Comparison of ENCODE assay signal across 8 mouse cellular contexts in the genomic region with DNA sequence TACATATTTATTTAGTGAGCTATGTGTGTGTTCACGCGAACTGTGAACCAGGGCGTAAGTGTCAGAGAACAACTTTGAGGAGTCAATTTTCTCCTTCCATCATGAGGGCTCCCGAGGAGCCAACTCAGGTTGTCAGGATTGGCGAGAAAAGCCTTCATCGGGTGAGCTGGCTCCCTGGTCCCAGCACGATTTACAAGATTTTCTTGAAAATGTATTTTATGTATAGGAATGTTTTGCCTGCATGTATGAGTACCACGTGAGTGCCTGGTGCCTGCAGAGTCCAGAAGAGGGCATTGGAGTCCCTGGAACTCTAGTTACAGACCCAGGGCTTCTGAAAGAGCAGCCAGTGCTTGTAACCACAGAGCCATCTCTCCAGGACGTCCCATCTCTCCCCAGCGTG. TPM values are rescaled to one million over a fixed set of nuclear protein-coding genes. Genes with fewer than 3 reads are reported as not detected.
DNase-seq lines count a peak whose midpoint lies in the region; ATAC-seq and TF ChIP-seq lines count a peak whose summit lies in the region.

No protein-coding gene starts in this region.

- TF ChIP-seq CTCF in heart, adult 2 months (IDR thresholded peaks at IDR 0.05), result no peak

- 6% methylated on average over 10 of the region's 10 CpGs for WGBS in heart, adult 2 months
- WGBS in forebrain, embryonic 16.5 days, result 4% methylated on average over 10 of the region's 10 CpGs

- peak; percentile 44 for ATAC-seq in forebrain, embryonic 16.5 days
- peak; percentile 45 for ATAC-seq in megakaryocyte-erythroid progenitor cell, adult 5-6 weeks (replicated peaks; ENCODE audit: low FRiP score, low TSS enrichment, poor library complexity, severe bottlenecking)

- no peaks in the 10 kb centered on the region for H3K36me3 ChIP-seq in heart, adult 2 months (ENCODE audit: control insufficient read depth, insufficient read depth, low read length)
- H3K36me3 ChIP-seq in forebrain, embryonic 16.5 days (ENCODE audit: control insufficient read depth, insufficient read depth), result no peaks in the 10 kb centered on the region

- H3K4me2 ChIP-seq in forebrain, embryonic 16.5 days (ENCODE audit: low read length), result peak overlapping the region; percentile 62

- peak overlapping the region; percentile 75 for H3K4me3 ChIP-seq in heart, adult 2 months
- peak overlapping the region; percentile 92 for H3K4me3 ChIP-seq in forebrain, embryonic 16.5 days (replicated peaks; ENCODE audit: low read length)

- no peaks in the 10 kb centered on the region for H3K27me3 ChIP-seq in heart, adult 2 months (ENCODE audit: control insufficient read depth, insufficient read depth, low read length)
- no peaks in the 10 kb centered on the region for H3K27me3 ChIP-seq in forebrain, embryonic 16.5 days (replicated peaks; ENCODE audit: control insufficient read depth, insufficient read depth, low read length)

- peak overlapping the region; percentile 49 for H3K27ac ChIP-seq in heart, adult 2 months
- H3K27ac ChIP-seq in forebrain, embryonic 16.5 days (ENCODE audit: low read length), result no peak overlapping the region

- no peaks in the 10 kb centered on the region for H3K4me1 ChIP-seq in heart, adult 2 months (ENCODE audit: control insufficient read depth, insufficient read depth, low read length)
- H3K4me1 ChIP-seq in forebrain, embryonic 16.5 days (replicated peaks; ENCODE audit: control insufficient read depth, insufficient read depth, low read length), result peaks cover 4% of the 10 kb centered on the region; the same call in 1 of the 2 replicates

- no peak for TF ChIP-seq POLR2A in heart, adult 2 months (IDR thresholded peaks at IDR 0.05; ENCODE audit: insufficient read depth, low read depth, low read length)

- H3K9ac ChIP-seq in heart, adult 2 months (ENCODE audit: low read depth, low read length), result peak overlapping the region; percentile 45; the same call in 1 of the 2 replicates
- peak overlapping the region; percentile 89 for H3K9ac ChIP-seq in forebrain, embryonic 16.5 days (replicated peaks; ENCODE audit: low read depth, low read length)

- TF ChIP-seq EP300 in heart, adult 2 months (IDR thresholded peaks at IDR 0.05; ENCODE audit: insufficient read depth, low read depth, low read length), result no peak

- peak in 1 of 2 experiments; percentile 26 for DNase-seq in heart, adult 2 months
- no peak for DNase-seq in heart, adult 8-10 months (ENCODE audit: low spot score)
- peak; percentile 26 for DNase-seq in adrenal gland, postnatal 14 days
- DNase-seq in kidney, postnatal 14 days, result peak; percentile 27
- no peak for DNase-seq in urinary bladder, postnatal 4 days (ENCODE audit: low spot score in 2 of 2)
- no peak for DNase-seq in layer of hippocampus, adult 11-12 months (ENCODE audit: low spot score)

- no peaks in the 10 kb centered on the region for H3K79me2 ChIP-seq in heart, adult 2 months (replicated peaks; ENCODE audit: control insufficient read depth, insufficient read depth, low read length)

- intact Hi-C loops in heart, adult 2 months (cut with DNase I), result no loop called here

- no peaks in the 10 kb centered on the region for H3K9me3 ChIP-seq in forebrain, embryonic 16.5 days (ENCODE audit: control insufficient read depth, low read length)

RNA-seq across cellular contexts. Expression of gene Abcd4, which starts 0.5 kb away (rescaled TPM):
- total RNA-seq in heart, adult 2 months (2021), result 1 to 10 TPM; 5.3 to 5.8 TPM
- polyA plus RNA-seq in heart, adult 2 months (2012; rRNA removed), result 15.4 and 18.0 TPM in 2 replicates
- total RNA-seq in heart, adult 8-10 months (2022), result 1 to 10 TPM; 4.8 to 6.5 (median 6.0) TPM
- 10.7 and 13.2 TPM in 2 replicates for total RNA-seq in adrenal gland, postnatal 14 days (2021)
- polyA plus RNA-seq in forebrain, embryonic 16.5 days (2015; fragmentation: Nextera tagmentation; extraction: Ambion mirVana), result 10.1 and 15.5 TPM in 2 replicates
- 6.9 and 9.9 TPM in 2 replicates for total RNA-seq in megakaryocyte-erythroid progenitor cell, adult 5-6 weeks (2014; fragmentation: Nextera tagmentation)
- 4.5 and 6.0 TPM in 2 replicates for total RNA-seq in megakaryocyte-erythroid progenitor cell, adult 5-6 weeks (2017)

RNA-seq across cellular contexts. Expression of gene Vrtn, which starts 23.2 kb away (rescaled TPM):
- not detected for total RNA-seq in heart, adult 2 months (2021)
- polyA plus RNA-seq in heart, adult 2 months (2012; rRNA removed), result not detected in 2 replicates
- not detected for total RNA-seq in heart, adult 8-10 months (2022)
- not detected in 2 replicates for total RNA-seq in adrenal gland, postnatal 14 days (2021)
- polyA plus RNA-seq in forebrain, embryonic 16.5 days (2015; fragmentation: Nextera tagmentation; extraction: Ambion mirVana), result 0.18 TPM in 1 of 2 replicates, not detected in the other
- total RNA-seq in megakaryocyte-erythroid progenitor cell, adult 5-6 weeks (2014; fragmentation: Nextera tagmentation), result not detected in 2 replicates
- total RNA-seq in megakaryocyte-erythroid progenitor cell, adult 5-6 weeks (2017), result not detected in 2 replicates

RNA-seq across cellular contexts. Expression of gene Vsx2, which starts 48.1 kb away (rescaled TPM):
- not detected for total RNA-seq in heart, adult 2 months (2021)
- not detected in 2 replicates for polyA plus RNA-seq in heart, adult 2 months (2012; rRNA removed)
- not detected for total RNA-seq in heart, adult 8-10 months (2022)
- not detected in 2 replicates for total RNA-seq in adrenal gland, postnatal 14 days (2021)
- polyA plus RNA-seq in forebrain, embryonic 16.5 days (2015; fragmentation: Nextera tagmentation; extraction: Ambion mirVana), result 0.06 and 0.10 TPM in 2 replicates
- total RNA-seq in megakaryocyte-erythroid progenitor cell, adult 5-6 weeks (2014; fragmentation: Nextera tagmentation), result not detected in 2 replicates
- total RNA-seq in megakaryocyte-erythroid progenitor cell, adult 5-6 weeks (2017), result not detected in 2 replicates

Comparison
In these comparisons a context has a peak if more than half of its experiments do, and no peak if none do; other contexts are left out.
1. DNase-seq: peak in adrenal gland, postnatal 14 days (single experiment) and kidney, postnatal 14 days (single experiment); none in heart, adult 8-10 months (single experiment), urinary bladder, postnatal 4 days (0 of 2) and layer of hippocampus, adult 11-12 months (single experiment).